Mouse (Mus musculus) c-Kit-negative CD71-positive TER-119-positive erythroid progenitor cells, embryonic 14.5 days (primary cell): ENCODE measurements around the gene Slc22a6.

ENCODE experiments used
- DNase-seq: peaks from one replicate; pipeline ENCODE4 v3.0.0-alpha.2; 2013; ENCODE audit warnings: low read depth, low spot score

The Slc22a6 gene

GRCm38 (mm10) chr19:8605241-8605558 is 12.6 kb upstream of the Slc22a6 start:
- no peak for DNase-seq

GRCm38 (mm10) chr19:8611358-8612123 is 6.3 kb upstream of the Slc22a6 start:
- DNase-seq: no peak

GRCm38 (mm10) chr19:8613111-8613510 is 4.7 kb upstream of the Slc22a6 start:
- DNase-seq: no peak

- DNase-seq: no peak
These were observed 3.5 kb upstream of the Slc22a6 start for GRCm38 (mm10) chr19:8614343-8614742.

GRCm38 (mm10) chr19:8616314-8616713 is 1.5 kb upstream of the Slc22a6 start:
- DNase-seq: no peak

GRCm38 (mm10) chr19:8621098-8621497 is 3.3 kb downstream of the Slc22a6 start:
- no peak for DNase-seq

GRCm38 (mm10) chr19:8630249-8630648 is 12.4 kb downstream of the Slc22a6 start:
- no peak for DNase-seq

- no peak for DNase-seq
These were observed 13.0 kb downstream of the Slc22a6 start for GRCm38 (mm10) chr19:8630826-8631225.

GRCm38 (mm10) chr19:8632029-8632428 is 14.2 kb downstream of the Slc22a6 start:
- DNase-seq: no peak

- DNase-seq: no peak
These were observed 24.2 kb downstream of the Slc22a6 start for GRCm38 (mm10) chr19:8642086-8642485.

GRCm38 (mm10) chr19:8646393-8646792 is 28.6 kb downstream of the Slc22a6 start:
- DNase-seq: no peak

GRCm38 (mm10) chr19:8655833-8656232 is 38.0 kb downstream of the Slc22a6 start:
- DNase-seq: no peak

- DNase-seq: no peak
These were observed 38.5 kb downstream of the Slc22a6 start for GRCm38 (mm10) chr19:8656341-8656740.

GRCm38 (mm10) chr19:8661821-8662307 is 44.0 kb downstream of the Slc22a6 start:
- no peak for DNase-seq

- no peak for DNase-seq
These were observed 44.5 kb downstream of the Slc22a6 start for GRCm38 (mm10) chr19:8662337-8662736.

GRCm38 (mm10) chr19:8663360-8663839 is 45.6 kb downstream of the Slc22a6 start, which contains the start of gene Chrm1:
Gene Chrm1, plus strand, starts transcription at chr19:8663789.
- DNase-seq: no peak

GRCm38 (mm10) chr19:8663911-8664421 is 46.1 kb downstream of the Slc22a6 start:
- no peak for DNase-seq

- DNase-seq: no peak
These were observed 47.0 kb downstream of the Slc22a6 start for GRCm38 (mm10) chr19:8664859-8665258.

- no peak for DNase-seq
These were observed 47.9 kb downstream of the Slc22a6 start for GRCm38 (mm10) chr19:8665746-8666145.

GRCm38 (mm10) chr19:8672859-8673258 is 55.0 kb downstream of the Slc22a6 start:
- no peak for DNase-seq

- DNase-seq: no peak
These were observed 55.7 kb downstream of the Slc22a6 start for GRCm38 (mm10) chr19:8673336-8674063.
